Mouse (Mus musculus): Measurements from ENCODE around the gene Arpc1a.
"Not testable (repeated sequence)": the region's sequence is repeated elsewhere in the genome, so short reads cannot be mapped to it uniquely, and the experiment has no call there.

DNA sequence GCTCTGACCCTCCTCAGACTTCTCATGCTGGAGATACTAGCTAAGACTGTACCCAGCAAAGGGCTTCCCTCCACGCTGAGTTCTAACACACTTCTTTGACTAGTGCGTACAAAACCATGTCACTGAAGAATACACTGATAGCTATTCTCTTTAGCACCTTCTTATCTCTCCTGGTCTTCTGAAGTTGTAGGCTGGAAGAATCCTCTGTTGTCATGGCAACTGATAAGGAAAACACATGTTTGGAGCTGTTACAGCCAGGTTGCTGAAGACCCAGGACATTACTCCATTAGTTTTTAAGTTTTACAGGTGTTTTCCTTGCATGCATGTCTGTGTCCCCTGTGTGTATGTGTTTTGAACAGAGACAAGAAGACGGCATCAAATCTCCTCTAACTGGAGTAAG is 29.4 kb upstream of the Arpc1a start:
- not testable (repeated sequence) for TF ChIP-seq CTCF, POLR2A (IDR thresholded peaks at IDR 0.05; ENCODE audit: extremely low read depth, insufficient read depth, low read length)
